Mouse (Mus musculus): ENCODE results near the gene Glis1. TPM values are rescaled to one million over a fixed set of nuclear protein-coding genes. Genes with fewer than 3 reads are reported as not detected.

Gene Glis1
- 0.36 and 1.0 TPM in 2 replicates for polyA plus RNA-seq (2015; fragmentation: Nextera tagmentation; extraction: Ambion mirVana)

- Histone ChIP-seq H3K9ac (ENCODE audit: low read length) (peak within 1 kb of the TSS; percentile 63), H3K27me3 (ENCODE audit: control insufficient read depth, insufficient read depth, low read depth, low read length) (peaks cover 58% of the 10 kb centered on the region), H3K36me3 (ENCODE audit: control insufficient read depth, insufficient read depth, low read length) (no peaks in the 10 kb centered on the region), H3K4me1 (replicated peaks; ENCODE audit: control insufficient read depth, insufficient read depth, low read length) (peaks cover 7% of the 10 kb centered on the region), H3K4me2 (ENCODE audit: low read depth, low read length) (peak within 1 kb of the TSS; percentile 96), H3K4me3 (ENCODE audit: low read length) (peak within 1 kb of the TSS; percentile 66), H3K27ac (ENCODE audit: low read length) (no peak within 1 kb of the TSS), H3K9me3 (ENCODE audit: control insufficient read depth, low read length) (no peaks in the 10 kb centered on the region)
- WGBS = under 1% methylated on average over 107 of the region's 112 CpGs
- ATAC-seq (ENCODE audit: low read depth) = peak; percentile 98
Observed at GRCm38 (mm10) chr4:107434356-107435237, at the start of gene Glis1. Gene Glis1, plus strand, starts transcription at chr4:107434591.

- ATAC-seq (ENCODE audit: low read depth) = no peak
- WGBS = 93% methylated on average over 4 of the region's 4 CpGs
- Histone ChIP-seq H3K36me3 (ENCODE audit: control insufficient read depth, insufficient read depth, low read length) (peaks cover 31% of the 10 kb centered on the region), H3K27ac (ENCODE audit: low read length) (no peak overlapping the region), H3K9me3 (ENCODE audit: control insufficient read depth, low read length) (no peaks in the 10 kb centered on the region), H3K4me1 (replicated peaks; ENCODE audit: control insufficient read depth, insufficient read depth, low read length) (no peaks in the 10 kb centered on the region), H3K27me3 (ENCODE audit: control insufficient read depth, insufficient read depth, low read depth, low read length) (no peaks in the 10 kb centered on the region), H3K4me2 (ENCODE audit: low read depth, low read length) (no peak overlapping the region), H3K9ac (ENCODE audit: low read length) (no peak overlapping the region), H3K4me3 (ENCODE audit: low read length) (no peak overlapping the region)
Observed at GRCm38 (mm10) chr4:107387038-107387437, 47.4 kb upstream of the Glis1 start.

GRCm38 (mm10) chr4:107387465-107387864, 46.9 kb upstream of the Glis1 start:
- Histone ChIP-seq H3K27me3 (ENCODE audit: control insufficient read depth, insufficient read depth, low read depth, low read length) (no peaks in the 10 kb centered on the region), H3K4me2 (ENCODE audit: low read depth, low read length) (no peak overlapping the region), H3K4me1 (replicated peaks; ENCODE audit: control insufficient read depth, insufficient read depth, low read length) (no peaks in the 10 kb centered on the region), H3K4me3 (ENCODE audit: low read length) (no peak overlapping the region), H3K9me3 (ENCODE audit: control insufficient read depth, low read length) (no peaks in the 10 kb centered on the region), H3K9ac (ENCODE audit: low read length) (no peak overlapping the region), H3K36me3 (ENCODE audit: control insufficient read depth, insufficient read depth, low read length) (peaks cover 29% of the 10 kb centered on the region), H3K27ac (ENCODE audit: low read length) (no peak overlapping the region)
- no peak for ATAC-seq (ENCODE audit: low read depth)
- WGBS = 93% methylated on average over 8 of the region's 8 CpGs

- H3K9me3 ChIP-seq (ENCODE audit: control insufficient read depth, low read length) = no peaks in the 10 kb centered on the region
- no peaks in the 10 kb centered on the region for H3K4me1 ChIP-seq (replicated peaks; ENCODE audit: control insufficient read depth, insufficient read depth, low read length)
- H3K4me3 ChIP-seq (ENCODE audit: low read length) = no peak overlapping the region
- peaks cover 31% of the 10 kb centered on the region for H3K36me3 ChIP-seq (ENCODE audit: control insufficient read depth, insufficient read depth, low read length)
- H3K27ac ChIP-seq (ENCODE audit: low read length) = no peak overlapping the region
- H3K27me3 ChIP-seq (ENCODE audit: control insufficient read depth, insufficient read depth, low read depth, low read length) = no peaks in the 10 kb centered on the region
- no peak overlapping the region for H3K4me2 ChIP-seq (ENCODE audit: low read depth, low read length)
- ATAC-seq (ENCODE audit: low read depth) = no peak
- 80% methylated on average over 2 of the region's 2 CpGs for WGBS
- H3K9ac ChIP-seq (ENCODE audit: low read length) = no peak overlapping the region
Observed at GRCm38 (mm10) chr4:107388291-107388690, 46.1 kb upstream of the Glis1 start.

GRCm38 (mm10) chr4:107389345-107389744, 45.0 kb upstream of the Glis1 start:
- H3K27ac ChIP-seq (ENCODE audit: low read length) = no peak overlapping the region
- no peaks in the 10 kb centered on the region for H3K9me3 ChIP-seq (ENCODE audit: control insufficient read depth, low read length)
- no peak for ATAC-seq (ENCODE audit: low read depth)
- WGBS = 93% methylated on average over 3 of the region's 3 CpGs
- H3K27me3 ChIP-seq (ENCODE audit: control insufficient read depth, insufficient read depth, low read depth, low read length) = no peaks in the 10 kb centered on the region
- no peak overlapping the region for H3K4me3 ChIP-seq (ENCODE audit: low read length)
- H3K4me1 ChIP-seq (replicated peaks; ENCODE audit: control insufficient read depth, insufficient read depth, low read length) = no peaks in the 10 kb centered on the region
- no peak overlapping the region for H3K4me2 ChIP-seq (ENCODE audit: low read depth, low read length)
- no peak overlapping the region for H3K9ac ChIP-seq (ENCODE audit: low read length)
- H3K36me3 ChIP-seq (ENCODE audit: control insufficient read depth, insufficient read depth, low read length) = peaks cover 35% of the 10 kb centered on the region

- ATAC-seq (ENCODE audit: low read depth) = no peak
- Histone ChIP-seq H3K4me1 (replicated peaks; ENCODE audit: control insufficient read depth, insufficient read depth, low read length) (no peaks in the 10 kb centered on the region), H3K4me3 (ENCODE audit: low read length) (no peak overlapping the region), H3K27me3 (ENCODE audit: control insufficient read depth, insufficient read depth, low read depth, low read length) (no peaks in the 10 kb centered on the region), H3K36me3 (ENCODE audit: control insufficient read depth, insufficient read depth, low read length) (peaks cover 32% of the 10 kb centered on the region), H3K27ac (ENCODE audit: low read length) (no peak overlapping the region), H3K9me3 (ENCODE audit: control insufficient read depth, low read length) (no peaks in the 10 kb centered on the region), H3K4me2 (ENCODE audit: low read depth, low read length) (no peak overlapping the region), H3K9ac (ENCODE audit: low read length) (no peak overlapping the region)
- WGBS = 88% methylated on average over 2 of the region's 2 CpGs
Observed at GRCm38 (mm10) chr4:107393771-107394170, 40.6 kb upstream of the Glis1 start.

GRCm38 (mm10) chr4:107420202-107420601, 14.2 kb upstream of the Glis1 start:
- Histone ChIP-seq H3K9ac (ENCODE audit: low read length) (no peak overlapping the region), H3K4me2 (ENCODE audit: low read depth, low read length) (no peak overlapping the region), H3K9me3 (ENCODE audit: control insufficient read depth, low read length) (no peaks in the 10 kb centered on the region), H3K27me3 (ENCODE audit: control insufficient read depth, insufficient read depth, low read depth, low read length) (peaks cover 5% of the 10 kb centered on the region; the same call in 1 of the 2 replicates), H3K36me3 (ENCODE audit: control insufficient read depth, insufficient read depth, low read length) (peaks cover 6% of the 10 kb centered on the region), H3K4me3 (ENCODE audit: low read length) (no peak overlapping the region), H3K27ac (ENCODE audit: low read length) (no peak overlapping the region), H3K4me1 (replicated peaks; ENCODE audit: control insufficient read depth, insufficient read depth, low read length) (no peaks in the 10 kb centered on the region)
- no peak for ATAC-seq (ENCODE audit: low read depth)
- 66% methylated on average over 4 of the region's 4 CpGs for WGBS

GRCm38 (mm10) chr4:107421711-107422110, 12.7 kb upstream of the Glis1 start:
- Histone ChIP-seq H3K9me3 (ENCODE audit: control insufficient read depth, low read length) (no peaks in the 10 kb centered on the region), H3K36me3 (ENCODE audit: control insufficient read depth, insufficient read depth, low read length) (no peaks in the 10 kb centered on the region; the same call in 1 of the 2 replicates), H3K4me3 (ENCODE audit: low read length) (no peak overlapping the region), H3K4me1 (replicated peaks; ENCODE audit: control insufficient read depth, insufficient read depth, low read length) (no peaks in the 10 kb centered on the region), H3K4me2 (ENCODE audit: low read depth, low read length) (peak overlapping the region; percentile 40), H3K9ac (ENCODE audit: low read length) (no peak overlapping the region), H3K27ac (ENCODE audit: low read length) (no peak overlapping the region), H3K27me3 (ENCODE audit: control insufficient read depth, insufficient read depth, low read depth, low read length) (peaks cover 5% of the 10 kb centered on the region; the same call in 1 of the 2 replicates)
- WGBS = 4% methylated on average over 14 of the region's 14 CpGs
- no peak for ATAC-seq (ENCODE audit: low read depth)

GRCm38 (mm10) chr4:107422176-107422575, 12.2 kb upstream of the Glis1 start:
- Histone ChIP-seq H3K9me3 (ENCODE audit: control insufficient read depth, low read length) (no peaks in the 10 kb centered on the region), H3K36me3 (ENCODE audit: control insufficient read depth, insufficient read depth, low read length) (no peaks in the 10 kb centered on the region; the same call in 1 of the 2 replicates), H3K4me2 (ENCODE audit: low read depth, low read length) (no peak overlapping the region), H3K4me1 (replicated peaks; ENCODE audit: control insufficient read depth, insufficient read depth, low read length) (no peaks in the 10 kb centered on the region), H3K4me3 (ENCODE audit: low read length) (no peak overlapping the region), H3K27me3 (ENCODE audit: control insufficient read depth, insufficient read depth, low read depth, low read length) (peaks cover 5% of the 10 kb centered on the region; the same call in 1 of the 2 replicates), H3K9ac (ENCODE audit: low read length) (no peak overlapping the region), H3K27ac (ENCODE audit: low read length) (no peak overlapping the region)
- WGBS = 16% methylated on average over 6 of the region's 6 CpGs
- ATAC-seq (ENCODE audit: low read depth) = peak; percentile 45; the same call in 1 of the 2 replicates
